Mouse (Mus musculus) heart, adult 2 months (tissue): ENCODE data around the gene Mef2b. TPM values are rescaled to one million over a fixed set of nuclear protein-coding genes. Genes with fewer than 3 reads are reported as not detected.

Source experiments
- DNase-seq, 2 experiments: peaks; one replicate each; pipeline ENCODE4 v3.0.0; 2021
- H3K27ac ChIP-seq: fragments of 200-600 bp; 2 replicates; pipeline ENCODE4 v1.8.1; 2022
- H3K27me3 ChIP-seq: fragments of 200-500 bp; 2 replicates; pipeline ENCODE4 v1.6.1; 2012; ENCODE audit warnings: mild to moderate bottlenecking, low read length, inconsistent platforms, mixed read lengths; ENCODE audit not compliant: control insufficient read depth, insufficient read depth
- H3K36me3 ChIP-seq: fragments of 200-500 bp; 2 replicates; pipeline ENCODE4 v1.6.1; 2012; ENCODE audit warnings: low read length, inconsistent platforms; ENCODE audit not compliant: control insufficient read depth, insufficient read depth
- H3K4me1 ChIP-seq: fragments of 200-500 bp; 2 replicates; pipeline ENCODE4 v1.6.1; 2011; ENCODE audit warnings: low read length; ENCODE audit not compliant: control insufficient read depth, insufficient read depth
- H3K4me3 ChIP-seq: fragments of 200-600 bp; 2 replicates; pipeline ENCODE4 v1.8.1; 2022
- H3K79me2 ChIP-seq: fragments of 200-500 bp; replicated peaks from 2 replicates; pipeline ENCODE4 v1.6.1; 2012; ENCODE audit warnings: mild to moderate bottlenecking, inconsistent platforms, low read length, moderate library complexity, mixed read lengths; ENCODE audit not compliant: control insufficient read depth, insufficient read depth
- H3K9ac ChIP-seq: fragments of 200-500 bp; 2 replicates; pipeline ENCODE4 v1.6.1; 2012; ENCODE audit warnings: low read depth, mild to moderate bottlenecking, control low read depth, inconsistent platforms, low read length, mixed read lengths
- CTCF ChIP-seq: fragments of 200-600 bp; IDR thresholded peaks from 2 replicates; pipeline ENCODE4 v1.8.1; 2022; ENCODE audit warnings: antibody characterized with exemption, mild to moderate bottlenecking, moderate library complexity
- EP300 ChIP-seq: fragments of 200-500 bp; IDR thresholded peaks from 2 replicates; pipeline ENCODE4 v1.6.1; 2011; ENCODE audit warnings: low read depth, low read length, control low read depth; ENCODE audit not compliant: insufficient read depth
- POLR2A ChIP-seq: fragments of 200-500 bp; IDR thresholded peaks from 2 replicates; pipeline ENCODE4 v1.6.1; 2011; ENCODE audit warnings: mild to moderate bottlenecking, low read depth, low read length, control low read depth; ENCODE audit not compliant: insufficient read depth
- WGBS: fragments of 180-500 bp; shearing (Covaris S2); methylation state at CpG from one replicate; pipeline ENCODE4 v1.1.7; 2018; 5-methylcytosine and 5-hydroxymethylcytosine counted together
- intact Hi-C: fragments of 180-260 bp; cut with DNase I; formaldehyde crosslinking; loops from one replicate; pipeline ENCODE4 v1.15.1; 2025
- long read RNA-seq: library from polyadenylated mRNA; stranded (forward); transcript quantifications from one replicate; pipeline ENCODE4 v2.0.0, GENCODE M21; 2021
- polyA plus RNA-seq: library from polyadenylated mRNA; depleted of rRNA; stranded (reverse); fragments of >200 nt; gene quantifications from 2 replicates; pipeline ENCODE4 v1.2.3, GENCODE M21; 2012; rRNA removed
- total RNA-seq, 2 experiments: library from RNA; stranded (reverse); gene quantifications; 2 replicates each; pipeline ENCODE4 v1.2.3; 2021

Mef2b gene
- total RNA-seq (under 1 TPM; 0.25 to 0.44 TPM), polyA plus RNA-seq (0.27 and 0.38 TPM in 2 replicates)
- long read RNA-seq, partial matches to known transcripts, result 0 of 1 reads
- long read RNA-seq, other reads (novel, unspliced or antisense), result 1 of 1 reads

GRCm38 (mm10) chr8:70139026-70139857, at the start of gene Mef2b, which contains the start of the genes Rfxank and Borcs8:
Gene Mef2b (plus strand): TSS chr8:70139711.
Gene Rfxank (minus strand): TSS chr8:70139154.
Gene Borcs8 (plus strand): TSS chr8:70139499.
- Histone ChIP-seq H3K27me3 (no peaks in the 10 kb centered on the region), H3K4me1 (peaks cover 9% of the 10 kb centered on the region), H3K79me2 (no peaks in the 10 kb centered on the region), H3K36me3 (no peaks in the 10 kb centered on the region), H3K27ac (peak within 1 kb of the TSS; percentile 94), H3K4me3 (peak within 1 kb of the TSS; percentile 75), H3K9ac (peak within 1 kb of the TSS; percentile 75)
- DNase-seq, result peak; percentile 97 to 99
- intact Hi-C loops, result loop anchor here (1.0 to 2.0 kb wide), 3 partner anchors 8 to 96 kb away; partner anchors contain the start of genes Mau2, Nr2c2ap, Sugp1 and Tmem161a
- WGBS, result under 1% methylated on average over 46 of the region's 46 CpGs
- TF ChIP-seq EP300 (peak; percentile 48; the same call in 1 of the 2 replicates), POLR2A (peak; percentile 88), CTCF (no peak)

GRCm38 (mm10) chr8:70092786-70093185, 46.7 kb upstream of the Mef2b start:
- Histone ChIP-seq H3K9ac (no peak overlapping the region), H3K4me1 (no peaks in the 10 kb centered on the region), H3K4me3 (no peak overlapping the region), H3K27me3 (peaks cover 7% of the 10 kb centered on the region), H3K79me2 (no peaks in the 10 kb centered on the region), H3K36me3 (no peaks in the 10 kb centered on the region), H3K27ac (no peak overlapping the region)
- intact Hi-C loops, result no loop called here
- TF ChIP-seq EP300 (no peak), POLR2A (no peak), CTCF (no peak)
- DNase-seq, result no peak
- WGBS, result 54% methylated on average over 8 of the region's 8 CpGs

- H3K9ac ChIP-seq, result no peak overlapping the region
- H3K4me1 ChIP-seq, result no peaks in the 10 kb centered on the region
- H3K27me3 ChIP-seq, result no peaks in the 10 kb centered on the region
- no peak for DNase-seq
- no peaks in the 10 kb centered on the region for H3K36me3 ChIP-seq
- WGBS, result 57% methylated on average over 8 of the region's 8 CpGs
- H3K4me3 ChIP-seq, result no peak overlapping the region
- intact Hi-C loops, result no loop called here
- TF ChIP-seq POLR2A (no peak), EP300 (no peak), CTCF (no peak)
- no peaks in the 10 kb centered on the region for H3K79me2 ChIP-seq
- no peak overlapping the region for H3K27ac ChIP-seq
These were observed 40.2 kb upstream of the Mef2b start for GRCm38 (mm10) chr8:70099276-70099675.

GRCm38 (mm10) chr8:70100241-70100640, 39.3 kb upstream of the Mef2b start:
- TF ChIP-seq POLR2A (no peak), EP300 (no peak), CTCF (no peak)
- H3K27ac ChIP-seq, result no peak overlapping the region

GRCm38 (mm10) chr8:70104506-70104905, 35.0 kb upstream of the Mef2b start:
- peak; percentile 45 to 56 for DNase-seq
- 11% methylated on average over 6 of the region's 6 CpGs for WGBS
- TF ChIP-seq EP300 (no peak), CTCF (peak; percentile 81)
- Histone ChIP-seq H3K27me3 (no peaks in the 10 kb centered on the region), H3K9ac (no peak overlapping the region), H3K79me2 (no peaks in the 10 kb centered on the region), H3K4me3 (no peak overlapping the region), H3K27ac (no peak overlapping the region), H3K36me3 (no peaks in the 10 kb centered on the region), H3K4me1 (no peaks in the 10 kb centered on the region)
- intact Hi-C loops, result loop anchor here (1.0 kb wide), 2 partner anchors 62 to 119 kb away; no protein-coding TSS in a partner anchor

More at GRCm38 (mm10) chr8:70100241-70100640, 39.3 kb upstream of the Mef2b start:
- intact Hi-C loops, result no loop called here
- H3K4me3 ChIP-seq, result no peak overlapping the region
- no peaks in the 10 kb centered on the region for H3K79me2 ChIP-seq
- no peaks in the 10 kb centered on the region for H3K4me1 ChIP-seq
- WGBS, result 78% methylated on average over 8 of the region's 8 CpGs
- DNase-seq, result no peak
- no peak overlapping the region for H3K9ac ChIP-seq
- H3K36me3 ChIP-seq, result no peaks in the 10 kb centered on the region
- H3K27me3 ChIP-seq, result no peaks in the 10 kb centered on the region

- intact Hi-C loops, result loop anchor here (1.0 kb wide), 2 partner anchors 61 to 118 kb away; no protein-coding TSS in a partner anchor
- no peaks in the 10 kb centered on the region for H3K4me1 ChIP-seq
- no peaks in the 10 kb centered on the region for H3K79me2 ChIP-seq
- H3K9ac ChIP-seq, result no peak overlapping the region
- no peak for DNase-seq
- H3K27ac ChIP-seq, result no peak overlapping the region
- no peak for TF ChIP-seq CTCF
- H3K4me3 ChIP-seq, result no peak overlapping the region
- no peaks in the 10 kb centered on the region for H3K27me3 ChIP-seq
- 64% methylated on average over 7 of the region's 7 CpGs for WGBS
- no peaks in the 10 kb centered on the region for H3K36me3 ChIP-seq
These were observed 34.6 kb upstream of the Mef2b start for GRCm38 (mm10) chr8:70104922-70105321.
